Mouse (Mus musculus) liver, postnatal 0 days (tissue): ENCODE measurements around the gene S100a1.

Experiments
- CTCF ChIP-seq: sonication (generic); IDR thresholded peaks from 2 replicates; pipeline ENCODE4 v1.5.1; 2016; ENCODE audit warnings: antibody characterized with exemption, low read depth
- EP300 ChIP-seq: IDR thresholded peaks from 2 replicates; pipeline ENCODE4 v1.6.1; 2016; ENCODE audit warnings: antibody characterized with exemption, low read depth, mild to moderate bottlenecking

DNA sequence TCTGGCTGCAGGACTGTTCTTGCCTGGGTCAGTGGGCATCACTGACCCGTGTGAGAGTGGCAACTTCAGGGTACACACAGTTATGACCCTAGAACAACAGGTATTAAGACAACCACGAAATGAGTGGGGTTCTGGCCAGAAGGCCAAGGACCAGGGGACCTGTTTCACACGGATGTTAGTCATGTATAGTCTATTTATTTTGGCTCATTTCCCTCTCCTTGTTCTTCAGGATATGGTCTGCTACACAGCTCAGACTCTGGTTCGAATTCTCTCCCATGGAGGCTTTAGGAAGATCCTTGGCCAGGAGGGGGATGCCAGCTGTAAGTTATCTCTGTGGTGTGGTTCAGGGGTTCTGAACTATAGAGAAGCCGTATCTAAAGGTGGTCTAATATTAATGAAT is 27.2 kb downstream of the S100a1 start:
- TF ChIP-seq CTCF: no peak
- no peak for TF ChIP-seq EP300
